Mouse (Mus musculus): ENCODE measurements around the gene Btbd11. TPM values are rescaled to one million over a fixed set of nuclear protein-coding genes. Genes with fewer than 3 reads are reported as not detected.

The Btbd11 gene
- polyA plus RNA-seq, 1 experiment from 2014 or later: 6.5 TPM

- 73% methylated on average over 1 of the region's 1 CpGs for WGBS
- H3K4me3 ChIP-seq (ENCODE audit: low read depth, low read length): no peak overlapping the region
- ATAC-seq (replicated peaks; ENCODE audit: low FRiP score) (no peak), DNase-seq (ENCODE audit: low spot score) (no peak)
- H3K9me3 ChIP-seq (ENCODE audit: control insufficient read depth, low read length): no peaks in the 10 kb centered on the region; the same call in 1 of the 2 replicates
- no peak overlapping the region for H3K4me2 ChIP-seq (ENCODE audit: low read depth, low read length, severe bottlenecking)
- H3K36me3 ChIP-seq (ENCODE audit: control insufficient read depth, insufficient read depth, low read length): no peaks in the 10 kb centered on the region
- no peak overlapping the region for H3K9ac ChIP-seq (ENCODE audit: low read length)
- H3K4me1 ChIP-seq (replicated peaks; ENCODE audit: control insufficient read depth, insufficient read depth, low read length): no peaks in the 10 kb centered on the region
- no peaks in the 10 kb centered on the region for H3K27me3 ChIP-seq (ENCODE audit: control insufficient read depth, insufficient read depth, low read length)
- H3K27ac ChIP-seq (ENCODE audit: low read depth, low read length): no peak overlapping the region
These were observed 122.4 kb downstream of the Btbd11 start for GRCm38 (mm10) chr10:85509000-85509399.

DNA sequence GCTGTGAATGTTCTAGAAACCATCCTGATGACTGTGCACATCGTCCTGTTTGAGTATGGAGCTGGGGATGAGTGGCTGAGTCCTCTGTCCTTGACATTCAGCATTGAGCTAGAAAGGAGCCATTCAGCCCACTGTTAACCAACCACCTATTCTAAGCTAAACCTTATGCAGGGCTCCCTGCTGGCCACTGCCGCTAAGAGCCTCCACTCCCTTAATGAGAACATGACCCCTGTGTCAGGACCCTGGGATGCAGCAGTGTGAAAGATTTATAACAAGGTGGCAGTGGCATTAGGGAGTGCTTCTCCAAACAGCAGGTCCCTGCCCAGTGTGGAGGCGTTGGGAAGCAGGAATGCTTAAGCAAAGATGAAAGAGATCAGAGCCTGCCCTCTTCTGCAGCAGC lies 123.7 kb downstream of the Btbd11 start:
- WGBS: 8% methylated on average over 3 of the region's 3 CpGs
- H3K4me3 ChIP-seq (ENCODE audit: low read depth, low read length): no peak overlapping the region
- no peaks in the 10 kb centered on the region; the same call in 1 of the 2 replicates for H3K9me3 ChIP-seq (ENCODE audit: control insufficient read depth, low read length)
- no peak overlapping the region for H3K9ac ChIP-seq (ENCODE audit: low read length)
- no peak for DNase-seq (ENCODE audit: low spot score)
- H3K4me1 ChIP-seq (replicated peaks; ENCODE audit: control insufficient read depth, insufficient read depth, low read length): no peaks in the 10 kb centered on the region
- H3K27ac ChIP-seq (ENCODE audit: low read depth, low read length): no peak overlapping the region
- no peaks in the 10 kb centered on the region for H3K27me3 ChIP-seq (ENCODE audit: control insufficient read depth, insufficient read depth, low read length)
- H3K4me2 ChIP-seq (ENCODE audit: low read depth, low read length, severe bottlenecking): no peak overlapping the region
- no peaks in the 10 kb centered on the region for H3K36me3 ChIP-seq (ENCODE audit: control insufficient read depth, insufficient read depth, low read length)
- ATAC-seq (replicated peaks; ENCODE audit: low FRiP score): no peak

DNA sequence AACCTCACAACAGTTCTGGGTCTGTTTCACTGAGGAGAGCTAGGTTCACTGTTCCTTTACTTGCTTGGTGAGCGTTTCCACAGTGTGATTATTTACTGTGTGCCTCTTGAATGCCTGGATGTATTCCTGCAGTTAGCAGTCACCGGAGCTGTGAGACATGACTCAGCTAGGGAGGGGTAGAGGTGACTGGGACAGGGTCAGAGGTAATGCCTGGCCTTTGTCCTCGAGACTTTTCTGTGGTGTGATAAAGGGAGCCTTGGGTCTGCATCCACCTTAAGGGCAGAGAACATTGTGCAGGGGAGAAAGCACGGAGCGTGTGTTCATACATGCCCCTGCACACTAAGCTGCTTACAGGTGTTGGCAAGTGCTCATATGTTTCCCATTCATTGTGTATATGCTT lies 126.2 kb downstream of the Btbd11 start:
- H3K9ac ChIP-seq (ENCODE audit: low read length): no peak overlapping the region
- ATAC-seq (replicated peaks; ENCODE audit: low FRiP score): no peak
- WGBS: 81% methylated on average over 5 of the region's 5 CpGs
- H3K27ac ChIP-seq (ENCODE audit: low read depth, low read length): no peak overlapping the region
- no peaks in the 10 kb centered on the region for H3K36me3 ChIP-seq (ENCODE audit: control insufficient read depth, insufficient read depth, low read length)
- no peak overlapping the region for H3K4me2 ChIP-seq (ENCODE audit: low read depth, low read length, severe bottlenecking)
- no peaks in the 10 kb centered on the region for H3K27me3 ChIP-seq (ENCODE audit: control insufficient read depth, insufficient read depth, low read length)
- no peaks in the 10 kb centered on the region for H3K4me1 ChIP-seq (replicated peaks; ENCODE audit: control insufficient read depth, insufficient read depth, low read length)
- H3K9me3 ChIP-seq (ENCODE audit: control insufficient read depth, low read length): no peaks in the 10 kb centered on the region; the same call in 1 of the 2 replicates
- H3K4me3 ChIP-seq (ENCODE audit: low read depth, low read length): no peak overlapping the region
- DNase-seq (ENCODE audit: low spot score): no peak

DNA sequence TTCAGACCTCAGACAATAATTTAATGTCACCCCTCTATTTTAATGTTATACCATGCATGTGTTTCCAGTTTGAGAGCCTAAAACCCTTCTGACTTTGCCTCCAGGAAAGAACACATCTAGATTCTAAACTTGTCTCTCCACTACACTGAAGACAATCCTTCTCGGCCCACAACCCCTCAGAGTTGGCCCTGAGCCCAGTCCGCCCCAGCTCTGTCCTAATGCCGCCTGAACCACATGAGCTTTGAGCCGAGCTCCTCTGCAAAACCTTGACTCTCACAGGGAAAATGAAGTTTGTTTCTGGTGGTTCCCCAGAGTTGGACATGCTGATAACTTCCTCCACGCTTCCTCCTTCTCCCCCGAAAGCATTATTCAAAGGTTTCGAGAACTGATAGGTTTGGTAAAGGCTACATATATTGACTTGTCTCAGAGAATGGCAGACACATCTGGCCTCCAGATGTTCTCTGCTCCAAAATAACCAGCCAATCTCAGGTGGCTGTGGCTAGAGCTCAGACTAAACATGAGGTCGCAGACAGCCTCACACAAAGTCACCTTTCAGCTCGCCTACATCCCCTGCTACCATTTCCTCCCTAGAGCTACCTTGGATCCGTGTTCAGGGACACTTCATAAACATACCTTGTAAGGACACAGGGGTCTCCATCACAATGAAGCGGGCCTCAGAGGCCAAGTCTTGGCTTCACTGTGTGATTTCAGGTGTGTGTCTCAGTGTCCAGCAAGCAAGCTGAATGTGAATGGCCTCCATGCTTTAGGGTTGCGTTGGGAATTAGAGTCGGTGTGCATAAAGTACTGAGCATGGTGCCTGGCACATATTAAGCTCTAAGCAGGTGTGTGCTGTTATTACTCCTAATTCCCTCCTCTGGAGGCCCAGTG lies 130.9 kb downstream of the Btbd11 start:
- no peak for DNase-seq (ENCODE audit: low spot score)
- Histone ChIP-seq H3K4me3 (ENCODE audit: low read depth, low read length) (no peak overlapping the region), H3K9ac (ENCODE audit: low read length) (no peak overlapping the region), H3K4me1 (replicated peaks; ENCODE audit: control insufficient read depth, insufficient read depth, low read length) (no peaks in the 10 kb centered on the region), H3K27ac (ENCODE audit: low read depth, low read length) (no peak overlapping the region), H3K4me2 (ENCODE audit: low read depth, low read length, severe bottlenecking) (no peak overlapping the region), H3K27me3 (ENCODE audit: control insufficient read depth, insufficient read depth, low read length) (no peaks in the 10 kb centered on the region), H3K9me3 (ENCODE audit: control insufficient read depth, low read length) (no peaks in the 10 kb centered on the region), H3K36me3 (ENCODE audit: control insufficient read depth, insufficient read depth, low read length) (no peaks in the 10 kb centered on the region)
- WGBS: 82% methylated on average over 13 of the region's 13 CpGs
- ATAC-seq (replicated peaks; ENCODE audit: low FRiP score): no peak

DNA sequence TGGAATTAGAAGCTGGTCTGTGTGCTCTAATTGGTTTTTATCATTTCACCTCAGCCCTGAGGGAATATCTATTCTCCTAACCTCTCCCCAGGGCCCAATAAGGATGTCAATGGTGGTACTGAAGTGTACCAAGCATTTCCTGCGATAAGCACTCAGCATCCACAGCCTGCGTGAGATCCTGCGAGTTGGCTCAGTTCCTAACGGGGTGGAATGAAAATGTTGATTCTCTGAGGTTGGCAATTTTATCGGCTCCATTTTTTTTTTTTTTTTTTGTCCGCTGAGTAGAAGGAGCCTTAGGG lies 131.4 kb downstream of the Btbd11 start:
- WGBS: 89% methylated on average over 6 of the region's 6 CpGs
- Histone ChIP-seq H3K4me2 (ENCODE audit: low read depth, low read length, severe bottlenecking) (no peak overlapping the region), H3K4me3 (ENCODE audit: low read depth, low read length) (no peak overlapping the region), H3K36me3 (ENCODE audit: control insufficient read depth, insufficient read depth, low read length) (no peaks in the 10 kb centered on the region), H3K27ac (ENCODE audit: low read depth, low read length) (no peak overlapping the region), H3K27me3 (ENCODE audit: control insufficient read depth, insufficient read depth, low read length) (no peaks in the 10 kb centered on the region), H3K9me3 (ENCODE audit: control insufficient read depth, low read length) (no peaks in the 10 kb centered on the region), H3K9ac (ENCODE audit: low read length) (no peak overlapping the region), H3K4me1 (replicated peaks; ENCODE audit: control insufficient read depth, insufficient read depth, low read length) (no peaks in the 10 kb centered on the region)
- ATAC-seq (replicated peaks; ENCODE audit: low FRiP score): no peak
- DNase-seq (ENCODE audit: low spot score): no peak

DNA sequence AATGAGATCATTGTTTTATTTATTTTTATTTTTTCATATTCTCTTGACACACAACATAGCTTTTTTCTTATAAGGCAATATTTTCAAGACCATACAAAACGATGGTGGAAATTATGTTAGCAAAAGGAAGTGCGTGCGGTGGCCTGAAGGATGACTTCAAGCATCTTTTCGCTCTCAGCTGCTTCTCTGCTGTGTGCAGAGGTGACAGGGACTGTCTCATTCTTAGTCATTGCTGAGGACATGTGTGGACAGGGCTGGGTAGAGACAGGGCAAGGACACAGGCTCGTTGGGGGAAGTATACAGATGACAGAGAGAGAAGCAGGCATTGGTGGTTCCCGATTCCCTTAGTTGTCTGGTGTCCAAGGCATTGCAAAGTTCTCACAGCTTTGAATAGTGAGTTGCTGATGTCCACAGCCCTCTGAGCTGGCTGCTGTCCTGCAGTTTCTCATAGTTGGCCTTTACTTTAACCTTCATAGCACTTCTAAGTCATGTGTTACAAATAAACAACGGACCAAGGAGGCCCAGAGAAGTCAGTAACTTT lies 135.7 kb downstream of the Btbd11 start:
- DNase-seq (ENCODE audit: low spot score): no peak
- ATAC-seq (replicated peaks; ENCODE audit: low FRiP score): no peak
- H3K27ac ChIP-seq (ENCODE audit: low read depth, low read length): no peak overlapping the region
- H3K9ac ChIP-seq (ENCODE audit: low read length): no peak overlapping the region
- H3K9me3 ChIP-seq (ENCODE audit: control insufficient read depth, low read length): no peaks in the 10 kb centered on the region
- no peaks in the 10 kb centered on the region for H3K36me3 ChIP-seq (ENCODE audit: control insufficient read depth, insufficient read depth, low read length)
- no peaks in the 10 kb centered on the region for H3K27me3 ChIP-seq (ENCODE audit: control insufficient read depth, insufficient read depth, low read length)
- 92% methylated on average over 7 of the region's 7 CpGs for WGBS
- no peak overlapping the region for H3K4me3 ChIP-seq (ENCODE audit: low read depth, low read length)
- no peak overlapping the region for H3K4me2 ChIP-seq (ENCODE audit: low read depth, low read length, severe bottlenecking)
- H3K4me1 ChIP-seq (replicated peaks; ENCODE audit: control insufficient read depth, insufficient read depth, low read length): 0 out of 2 replicates have a peak, but pooled peaks cover 2% of the 10 kb centered on the region

- H3K4me2 ChIP-seq (ENCODE audit: low read depth, low read length, severe bottlenecking): no peak overlapping the region
These were observed 138.8 kb downstream of the Btbd11 start for GRCm38 (mm10) chr10:85525267-85526015.

GRCm38 (mm10) chr10:85526657-85527056 lies 140.0 kb downstream of the Btbd11 start:
- H3K9ac ChIP-seq (ENCODE audit: low read length): no peak overlapping the region
- no peaks in the 10 kb centered on the region for H3K9me3 ChIP-seq (ENCODE audit: control insufficient read depth, low read length)
- H3K4me2 ChIP-seq (ENCODE audit: low read depth, low read length, severe bottlenecking): no peak overlapping the region
- 0 out of 2 replicates have a peak, but pooled peaks cover 2% of the 10 kb centered on the region for H3K4me1 ChIP-seq (replicated peaks; ENCODE audit: control insufficient read depth, insufficient read depth, low read length)
- no peak for ATAC-seq (replicated peaks; ENCODE audit: low FRiP score)
- no peak for DNase-seq (ENCODE audit: low spot score)
- H3K27me3 ChIP-seq (ENCODE audit: control insufficient read depth, insufficient read depth, low read length): no peaks in the 10 kb centered on the region
- H3K36me3 ChIP-seq (ENCODE audit: control insufficient read depth, insufficient read depth, low read length): no peaks in the 10 kb centered on the region
- H3K27ac ChIP-seq (ENCODE audit: low read depth, low read length): no peak overlapping the region
- 87% methylated on average over 2 of the region's 2 CpGs for WGBS
- H3K4me3 ChIP-seq (ENCODE audit: low read depth, low read length): no peak overlapping the region

More at GRCm38 (mm10) chr10:85525267-85526015, 138.8 kb downstream of the Btbd11 start:
- H3K9ac ChIP-seq (ENCODE audit: low read length): no peak overlapping the region
- H3K36me3 ChIP-seq (ENCODE audit: control insufficient read depth, insufficient read depth, low read length): no peaks in the 10 kb centered on the region
- H3K4me3 ChIP-seq (ENCODE audit: low read depth, low read length): no peak overlapping the region
- 0 out of 2 replicates have a peak, but pooled peaks cover 2% of the 10 kb centered on the region for H3K4me1 ChIP-seq (replicated peaks; ENCODE audit: control insufficient read depth, insufficient read depth, low read length)
- H3K9me3 ChIP-seq (ENCODE audit: control insufficient read depth, low read length): no peaks in the 10 kb centered on the region
- H3K27me3 ChIP-seq (ENCODE audit: control insufficient read depth, insufficient read depth, low read length): no peaks in the 10 kb centered on the region
- no peak overlapping the region for H3K27ac ChIP-seq (ENCODE audit: low read depth, low read length)
- DNase-seq (ENCODE audit: low spot score): no peak
- ATAC-seq (replicated peaks; ENCODE audit: low FRiP score): no peak
- WGBS: 26% methylated on average over 7 of the region's 7 CpGs

Measured in forebrain, embryonic 11.5 days (tissue).